ENCODE assay signal across 8 mouse cellular contexts in the genomic region with DNA sequence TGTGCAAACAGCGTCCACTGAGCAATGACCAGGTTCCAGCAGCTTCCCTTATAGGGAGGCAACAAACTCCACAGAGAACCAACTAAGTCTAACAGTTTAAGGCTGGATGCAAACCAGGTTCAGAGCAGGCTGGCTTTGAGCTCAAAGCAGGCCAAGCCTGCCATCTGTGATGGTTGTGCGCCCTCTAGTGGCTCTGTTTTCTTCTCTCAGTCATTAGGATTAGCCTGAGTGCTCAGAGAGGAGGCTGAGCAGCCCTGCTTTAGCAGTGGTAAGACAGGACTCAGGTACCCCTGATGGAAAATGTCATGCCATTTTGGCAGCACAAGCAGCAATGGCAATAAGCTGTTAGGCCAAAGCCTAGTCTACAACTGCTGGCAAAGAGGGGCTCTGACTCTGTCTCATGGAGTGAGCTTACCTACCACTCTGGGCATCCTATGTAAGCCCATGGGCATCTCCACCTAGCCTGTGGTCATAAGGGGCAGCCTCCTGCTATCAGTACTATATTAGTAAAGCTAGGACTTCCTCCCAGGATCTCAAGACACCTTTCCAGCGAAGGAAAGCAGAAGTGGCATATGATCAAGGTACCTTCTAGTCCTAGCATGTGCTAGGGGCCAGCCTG. TPM values are rescaled to one million over a fixed set of nuclear protein-coding genes. Genes with fewer than 3 reads are reported as not detected.
DNase-seq lines count a peak whose midpoint lies in the region; ATAC-seq and TF ChIP-seq lines count a peak whose summit lies in the region.

No protein-coding gene starts in this region.

- no peak overlapping the region for H3K4me3 ChIP-seq in E14TG2a.4 (replicated peaks; ENCODE audit: low read length)
- H3K4me3 ChIP-seq in forebrain, embryonic 12.5 days (replicated peaks) = no peak overlapping the region
- H3K4me3 ChIP-seq in liver, embryonic 15.5 days (replicated peaks) = no peak overlapping the region
- H3K4me3 ChIP-seq in neural tube, embryonic 13.5 days = no peak overlapping the region
- no peak overlapping the region for H3K4me3 ChIP-seq in stomach, postnatal 0 days (ENCODE audit: low read depth, low read length)

- peak; percentile 74 for TF ChIP-seq CTCF in E14TG2a.4 (conservative IDR thresholded peaks at IDR 0.05; ENCODE audit: low read length)
- TF ChIP-seq CTCF in stomach, postnatal 0 days (IDR thresholded peaks at IDR 0.05; ENCODE audit: low read depth) = peak; percentile 98

- no peaks in the 10 kb centered on the region for H3K27me3 ChIP-seq in E14TG2a.4 (ENCODE audit: insufficient read depth, low read length)
- no peaks in the 10 kb centered on the region for H3K27me3 ChIP-seq in forebrain, embryonic 12.5 days
- H3K27me3 ChIP-seq in liver, embryonic 15.5 days = no peaks in the 10 kb centered on the region
- H3K27me3 ChIP-seq in neural tube, embryonic 13.5 days = no peaks in the 10 kb centered on the region
- H3K27me3 ChIP-seq in stomach, postnatal 0 days (ENCODE audit: control insufficient read depth, insufficient read depth, low read length) = no peaks in the 10 kb centered on the region

- no peak for TF ChIP-seq EP300 in stomach, postnatal 0 days (optimal IDR thresholded peaks at IDR 0.05)

- no peak overlapping the region for H3K27ac ChIP-seq in forebrain, embryonic 12.5 days
- no peak overlapping the region for H3K27ac ChIP-seq in liver, embryonic 15.5 days (replicated peaks)
- no peak overlapping the region for H3K27ac ChIP-seq in neural tube, embryonic 13.5 days (replicated peaks)
- no peak overlapping the region for H3K27ac ChIP-seq in stomach, postnatal 0 days (replicated peaks)

- peaks cover 24% of the 10 kb centered on the region for H3K4me1 ChIP-seq in E14TG2a.4 (replicated peaks; ENCODE audit: low read depth, low read length)
- H3K4me1 ChIP-seq in forebrain, embryonic 12.5 days = no peaks in the 10 kb centered on the region
- 0 out of 2 replicates have a peak, but pooled peaks cover 6% of the 10 kb centered on the region for H3K4me1 ChIP-seq in liver, embryonic 15.5 days (replicated peaks)
- no peaks in the 10 kb centered on the region for H3K4me1 ChIP-seq in neural tube, embryonic 13.5 days (replicated peaks)
- no peaks in the 10 kb centered on the region for H3K4me1 ChIP-seq in stomach, postnatal 0 days (replicated peaks; ENCODE audit: control insufficient read depth, insufficient read depth)

- peak; percentile 81 for DNase-seq in c-Kit-positive CD71-positive TER-119-negative erythroid progenitor cells, embryonic 14.5 days (ENCODE audit: low read depth)
- DNase-seq in heart, postnatal 14 days = peak; percentile 87 to 95
- peak; percentile 93 for DNase-seq in kidney, postnatal 4 days
- peak; percentile 85 for DNase-seq in stomach, postnatal 0 days (ENCODE audit: low spot score)

- peaks cover 4% of the 10 kb centered on the region; the same call in 1 of the 2 replicates for H3K9me3 ChIP-seq in E14TG2a.4 (ENCODE audit: low read length)
- H3K9me3 ChIP-seq in forebrain, embryonic 12.5 days = no peaks in the 10 kb centered on the region
- no peaks in the 10 kb centered on the region for H3K9me3 ChIP-seq in liver, embryonic 15.5 days (replicated peaks)
- H3K9me3 ChIP-seq in neural tube, embryonic 13.5 days = no peaks in the 10 kb centered on the region
- H3K9me3 ChIP-seq in stomach, postnatal 0 days (ENCODE audit: control insufficient read depth, low read length) = no peaks in the 10 kb centered on the region

- H3K9ac ChIP-seq in forebrain, embryonic 12.5 days = no peak overlapping the region
- H3K9ac ChIP-seq in liver, embryonic 15.5 days = no peak overlapping the region
- no peak overlapping the region for H3K9ac ChIP-seq in neural tube, embryonic 13.5 days
- no peak overlapping the region for H3K9ac ChIP-seq in stomach, postnatal 0 days (ENCODE audit: low read length)

- no peak overlapping the region for H3K4me2 ChIP-seq in forebrain, embryonic 12.5 days
- no peak overlapping the region for H3K4me2 ChIP-seq in liver, embryonic 15.5 days
- H3K4me2 ChIP-seq in neural tube, embryonic 13.5 days = no peak overlapping the region
- H3K4me2 ChIP-seq in stomach, postnatal 0 days (replicated peaks; ENCODE audit: low read depth) = no peak overlapping the region

- peak; percentile 72 for ATAC-seq in forebrain, embryonic 12.5 days (ENCODE audit: low FRiP score)
- ATAC-seq in liver, embryonic 15.5 days (ENCODE audit: insufficient read depth) = peak; percentile 60
- peak; percentile 88 for ATAC-seq in neural tube, embryonic 13.5 days (ENCODE audit: low read depth)
- ATAC-seq in stomach, postnatal 0 days (ENCODE audit: low FRiP score, low TSS enrichment) = peak; percentile 85

- intact Hi-C loops in heart, postnatal 14 days (cut with DNase I) = loop anchor here (1.0 to 5.0 kb wide), 3 partner anchors 37 to 115 kb away; no protein-coding TSS in a partner anchor

- 30% methylated on average over 3 of the region's 3 CpGs for WGBS in forebrain, embryonic 12.5 days
- 15% methylated on average over 3 of the region's 3 CpGs for WGBS in liver, embryonic 15.5 days (ENCODE audit: insufficient replicate concordance)
- 25% methylated on average over 3 of the region's 3 CpGs for WGBS in neural tube, embryonic 13.5 days
- 21% methylated on average over 3 of the region's 3 CpGs for WGBS in stomach, postnatal 0 days

- peaks cover 63% of the 10 kb centered on the region for H3K36me3 ChIP-seq in E14TG2a.4 (ENCODE audit: insufficient read depth, low read length)
- H3K36me3 ChIP-seq in forebrain, embryonic 12.5 days (replicated peaks) = peaks cover 23% of the 10 kb centered on the region
- peaks cover 54% of the 10 kb centered on the region for H3K36me3 ChIP-seq in liver, embryonic 15.5 days (replicated peaks)
- H3K36me3 ChIP-seq in neural tube, embryonic 13.5 days = peaks cover 53% of the 10 kb centered on the region
- peaks cover 5% of the 10 kb centered on the region; the same call in 1 of the 2 replicates for H3K36me3 ChIP-seq in stomach, postnatal 0 days (ENCODE audit: control insufficient read depth, insufficient read depth, low read length)

RNA-seq across cellular contexts. Expression of a gene that starts 12.3 kb away (rescaled TPM):
- 13.5 and 18.5 TPM in 2 replicates for polyA plus RNA-seq in forebrain, embryonic 12.5 days (2016; fragmentation: Nextera tagmentation; extraction: Ambion mirVana)
- 10 to 100 TPM; 20.6 to 20.7 TPM for total RNA-seq in heart, postnatal 14 days (2021)
- polyA plus RNA-seq in liver, embryonic 15.5 days (2015; fragmentation: Nextera tagmentation; extraction: Ambion mirVana) = 10.5 and 13.1 TPM in 2 replicates
- polyA plus RNA-seq in neural tube, embryonic 13.5 days (2015; fragmentation: Nextera tagmentation; extraction: Ambion mirVana) = 27.9 and 33.5 TPM in 2 replicates
- 7.6 and 8.1 TPM in 2 replicates for polyA plus RNA-seq in stomach, postnatal 0 days (2015; fragmentation: Nextera tagmentation; extraction: Ambion mirVana)

RNA-seq across cellular contexts. Expression of a gene that starts 27.5 kb away (rescaled TPM):
- 51.4 and 58.0 TPM in 2 replicates for polyA plus RNA-seq in forebrain, embryonic 12.5 days (2016; fragmentation: Nextera tagmentation; extraction: Ambion mirVana)
- 100 to 1,000 TPM; 121 to 123 TPM for total RNA-seq in heart, postnatal 14 days (2021)
- 45.7 and 50.1 TPM in 2 replicates for polyA plus RNA-seq in liver, embryonic 15.5 days (2015; fragmentation: Nextera tagmentation; extraction: Ambion mirVana)
- 55.7 and 59.2 TPM in 2 replicates for polyA plus RNA-seq in neural tube, embryonic 13.5 days (2015; fragmentation: Nextera tagmentation; extraction: Ambion mirVana)
- 47.0 and 49.2 TPM in 2 replicates for polyA plus RNA-seq in stomach, postnatal 0 days (2015; fragmentation: Nextera tagmentation; extraction: Ambion mirVana)

RNA-seq across cellular contexts. Expression of a gene that starts 27.6 kb away (rescaled TPM):
- 5.2 and 6.8 TPM in 2 replicates for polyA plus RNA-seq in forebrain, embryonic 12.5 days (2016; fragmentation: Nextera tagmentation; extraction: Ambion mirVana)
- 10 to 100 TPM; 12.1 to 14.7 TPM for total RNA-seq in heart, postnatal 14 days (2021)
- 2.4 and 2.8 TPM in 2 replicates for polyA plus RNA-seq in liver, embryonic 15.5 days (2015; fragmentation: Nextera tagmentation; extraction: Ambion mirVana)
- 6.7 TPM in 2 replicates for polyA plus RNA-seq in neural tube, embryonic 13.5 days (2015; fragmentation: Nextera tagmentation; extraction: Ambion mirVana)
- polyA plus RNA-seq in stomach, postnatal 0 days (2015; fragmentation: Nextera tagmentation; extraction: Ambion mirVana) = 8.8 and 9.6 TPM in 2 replicates

RNA-seq across cellular contexts. Expression of a gene that starts 42.5 kb away (rescaled TPM):
- polyA plus RNA-seq in forebrain, embryonic 12.5 days (2016; fragmentation: Nextera tagmentation; extraction: Ambion mirVana) = 114 TPM in 2 replicates
- 100 to 1,000 TPM; 119 to 137 TPM for total RNA-seq in heart, postnatal 14 days (2021)
- 41.1 and 53.2 TPM in 2 replicates for polyA plus RNA-seq in liver, embryonic 15.5 days (2015; fragmentation: Nextera tagmentation; extraction: Ambion mirVana)
- 152 and 169 TPM in 2 replicates for polyA plus RNA-seq in neural tube, embryonic 13.5 days (2015; fragmentation: Nextera tagmentation; extraction: Ambion mirVana)
- 65.4 and 71.9 TPM in 2 replicates for polyA plus RNA-seq in stomach, postnatal 0 days (2015; fragmentation: Nextera tagmentation; extraction: Ambion mirVana)

RNA-seq across cellular contexts. Expression of a gene that starts 51.9 kb away (rescaled TPM):
- 167 and 170 TPM in 2 replicates for polyA plus RNA-seq in forebrain, embryonic 12.5 days (2016; fragmentation: Nextera tagmentation; extraction: Ambion mirVana)
- 1 to 10 TPM; 3.2 to 4.5 TPM for total RNA-seq in heart, postnatal 14 days (2021)
- polyA plus RNA-seq in liver, embryonic 15.5 days (2015; fragmentation: Nextera tagmentation; extraction: Ambion mirVana) = 37.2 and 39.6 TPM in 2 replicates
- 55.5 and 57.2 TPM in 2 replicates for polyA plus RNA-seq in neural tube, embryonic 13.5 days (2015; fragmentation: Nextera tagmentation; extraction: Ambion mirVana)
- 15.5 and 17.2 TPM in 2 replicates for polyA plus RNA-seq in stomach, postnatal 0 days (2015; fragmentation: Nextera tagmentation; extraction: Ambion mirVana)
